Mouse (Mus musculus): ENCODE results near the gene Gm11172.
"Not testable (repeated sequence)": the region's sequence is repeated elsewhere in the genome, so short reads cannot be mapped to it uniquely, and the experiment has no call there.

Gm11172 gene

GRCm38 (mm10) chr16:10834542-10834910 lies 21.8 kb downstream of the Gm11172 start:
- DNase-seq (ENCODE audit: low spot score), result no peak

GRCm38 (mm10) chr16:10834911-10835587 lies 22.3 kb downstream of the Gm11172 start, which contains the start of gene Rmi2:
Gene Rmi2, plus strand, starts transcription at chr16:10835059.
- DNase-seq (ENCODE audit: low spot score), result peak; percentile 37

GRCm38 (mm10) chr16:10836388-10836787 lies 23.7 kb downstream of the Gm11172 start:
- DNase-seq (ENCODE audit: low spot score), result no peak

- no peak for DNase-seq (ENCODE audit: low spot score)
Observed at GRCm38 (mm10) chr16:10837250-10837649, 24.5 kb downstream of the Gm11172 start.

GRCm38 (mm10) chr16:10837903-10838302 lies 25.2 kb downstream of the Gm11172 start:
- no peak for DNase-seq (ENCODE audit: low spot score)

GRCm38 (mm10) chr16:10838487-10839245 lies 26.0 kb downstream of the Gm11172 start:
- DNase-seq (ENCODE audit: low spot score), result no peak

GRCm38 (mm10) chr16:10840018-10840417 lies 27.3 kb downstream of the Gm11172 start:
- no peak for DNase-seq (ENCODE audit: low spot score)

GRCm38 (mm10) chr16:10842282-10842855 lies 29.7 kb downstream of the Gm11172 start:
- no peak for DNase-seq (ENCODE audit: low spot score)

- DNase-seq (ENCODE audit: low spot score), result no peak
Observed at GRCm38 (mm10) chr16:10843486-10844318, 31.0 kb downstream of the Gm11172 start.

- DNase-seq (ENCODE audit: low spot score), result no peak
Observed at GRCm38 (mm10) chr16:10844319-10844670, 31.6 kb downstream of the Gm11172 start.

GRCm38 (mm10) chr16:10845952-10846351 lies 33.2 kb downstream of the Gm11172 start:
- DNase-seq (ENCODE audit: low spot score), result no peak

GRCm38 (mm10) chr16:10846503-10846902 lies 33.8 kb downstream of the Gm11172 start:
- peak; percentile 45 for DNase-seq (ENCODE audit: low spot score)

GRCm38 (mm10) chr16:10849965-10850861 lies 37.5 kb downstream of the Gm11172 start:
- DNase-seq (ENCODE audit: low spot score), result no peak

GRCm38 (mm10) chr16:10850905-10851304 lies 38.2 kb downstream of the Gm11172 start:
- no peak for DNase-seq (ENCODE audit: low spot score)

GRCm38 (mm10) chr16:10852216-10852615 lies 39.5 kb downstream of the Gm11172 start:
- DNase-seq (ENCODE audit: low spot score), result not testable (repeated sequence)

GRCm38 (mm10) chr16:10859726-10860245 lies 47.1 kb downstream of the Gm11172 start:
- DNase-seq (ENCODE audit: low spot score), result no peak

GRCm38 (mm10) chr16:10861408-10861807 lies 48.7 kb downstream of the Gm11172 start:
- no peak for DNase-seq (ENCODE audit: low spot score)

Data from left cerebral cortex, adult 11 months (tissue).